Mouse (Mus musculus) testis, adult 2 months (tissue): ENCODE measurements around the gene Cnn1. TPM values are rescaled to one million over a fixed set of nuclear protein-coding genes. Genes with fewer than 3 reads are reported as not detected.
"Not testable (repeated sequence)": the region's sequence is repeated elsewhere in the genome, so short reads cannot be mapped to it uniquely, and the experiment has no call there.

ENCODE experiments used
- H3K27ac ChIP-seq: fragments of 200-500 bp; 2 replicates; pipeline ENCODE4 v1.5.1; 2012; ENCODE audit warnings: low read depth, low read length; ENCODE audit not compliant: control insufficient read depth, insufficient read depth
- H3K27me3 ChIP-seq: fragments of 200-500 bp; 2 replicates; pipeline ENCODE4 v1.6.1; 2012; ENCODE audit warnings: mild to moderate bottlenecking, low read length, moderate library complexity; ENCODE audit not compliant: control insufficient read depth, insufficient read depth
- H3K36me3 ChIP-seq: fragments of 200-500 bp; 2 replicates; pipeline ENCODE4 v1.6.1; 2012; ENCODE audit warnings: mild to moderate bottlenecking, low read length; ENCODE audit not compliant: control insufficient read depth, insufficient read depth
- H3K4me1 ChIP-seq: fragments of 200-500 bp; 2 replicates; pipeline ENCODE4 v1.6.1; 2012; ENCODE audit warnings: low read length; ENCODE audit not compliant: control insufficient read depth, insufficient read depth
- H3K4me3 ChIP-seq: fragments of 200-500 bp; 2 replicates; pipeline ENCODE4 v1.5.1; 2012; ENCODE audit warnings: low read depth, mild to moderate bottlenecking, low read length, moderate library complexity, mixed read lengths; ENCODE audit not compliant: control insufficient read depth
- CTCF ChIP-seq: fragments of 200-500 bp; IDR thresholded peaks from 2 replicates; pipeline ENCODE4 v1.5.1; 2012; ENCODE audit warnings: low read depth, mild to moderate bottlenecking, inconsistent platforms, low read length, moderate library complexity; ENCODE audit not compliant: control insufficient read depth, insufficient read depth, insufficient replicate concordance
- POLR2A ChIP-seq: fragments of 200-500 bp; IDR thresholded peaks from 2 replicates; pipeline ENCODE4 v1.6.1; 2012; ENCODE audit warnings: low read depth, mild to moderate bottlenecking, inconsistent platforms, low read length, moderate library complexity; ENCODE audit not compliant: control insufficient read depth
- polyA plus RNA-seq: library from polyadenylated mRNA; depleted of rRNA; stranded (reverse); fragments of >200 nt; gene quantifications from 2 replicates; pipeline ENCODE4 v1.2.3, GENCODE M21; 2012

Gene Cnn1
- polyA plus RNA-seq, 1 experiment: 5.8 TPM

- Histone ChIP-seq H3K27me3 (no peaks in the 10 kb centered on the region), H3K36me3 (no peaks in the 10 kb centered on the region), H3K4me1 (no peaks in the 10 kb centered on the region; the same call in 1 of the 2 replicates), H3K4me3 (no peak overlapping the region), H3K27ac (no peak overlapping the region)
- TF ChIP-seq CTCF (peak; percentile 67; the same call in 1 of the 2 replicates), POLR2A (no peak)
These were observed 39.5 kb downstream of the Cnn1 start for GRCm38 (mm10) chr9:22138480-22138879.

GRCm38 (mm10) chr9:22139746-22140145 is 40.7 kb downstream of the Cnn1 start:
- no peak for TF ChIP-seq POLR2A
- TF ChIP-seq CTCF: no peak
- no peak overlapping the region for H3K4me3 ChIP-seq
- H3K4me1 ChIP-seq: no peaks in the 10 kb centered on the region; the same call in none of the 2 replicates
- H3K27me3 ChIP-seq: no peaks in the 10 kb centered on the region
- no peak overlapping the region for H3K27ac ChIP-seq
- no peaks in the 10 kb centered on the region for H3K36me3 ChIP-seq

- TF ChIP-seq CTCF (peak; percentile 90; the same call in 1 of the 2 replicates), POLR2A (no peak)
- H3K4me3 ChIP-seq: no peak overlapping the region
- H3K27me3 ChIP-seq: no peaks in the 10 kb centered on the region
- no peaks in the 10 kb centered on the region for H3K36me3 ChIP-seq
- H3K27ac ChIP-seq: no peak overlapping the region
- H3K4me1 ChIP-seq: no peaks in the 10 kb centered on the region; the same call in 1 of the 2 replicates
These were observed 44.4 kb downstream of the Cnn1 start for GRCm38 (mm10) chr9:22143108-22144037.

- Histone ChIP-seq H3K4me1 (peaks cover 3% of the 10 kb centered on the region), H3K36me3 (no peaks in the 10 kb centered on the region), H3K4me3 (no peak overlapping the region), H3K27me3 (no peaks in the 10 kb centered on the region), H3K27ac (no peak overlapping the region)
- no peak for TF ChIP-seq POLR2A
- no peak for TF ChIP-seq CTCF
These were observed 45.4 kb downstream of the Cnn1 start for GRCm38 (mm10) chr9:22144304-22144965.

GRCm38 (mm10) chr9:22149426-22150248 is 50.6 kb downstream of the Cnn1 start:
- H3K27me3 ChIP-seq: no peaks in the 10 kb centered on the region
- H3K36me3 ChIP-seq: no peaks in the 10 kb centered on the region
- TF ChIP-seq POLR2A (no peak), CTCF (no peak)
- peaks cover 4% of the 10 kb centered on the region for H3K4me1 ChIP-seq
- peak overlapping the region; percentile 6; the same call in 1 of the 2 replicates for H3K4me3 ChIP-seq
- H3K27ac ChIP-seq: no peak overlapping the region

- H3K36me3 ChIP-seq, H3K27ac ChIP-seq, H3K4me3 ChIP-seq, H3K27me3 ChIP-seq, H3K4me1 ChIP-seq: not testable (repeated sequence)
These were observed 51.3 kb downstream of the Cnn1 start for GRCm38 (mm10) chr9:22150249-22150693.
